Mouse (Mus musculus) liver, postnatal 0 days (tissue): ENCODE data around the gene 1700056E22Rik. TPM values are rescaled to one million over a fixed set of nuclear protein-coding genes. Genes with fewer than 3 reads are reported as not detected.

Experiments used
- ATAC-seq: fragments of 200-750 bp; cut with Nextera tagmentation; 2 replicates; pipeline ENCODE4 v1.8.0; 2017; ENCODE audit warnings: mild to moderate bottlenecking, moderate library complexity
- DNase-seq: peaks from one replicate; pipeline ENCODE4 v3.0.0-alpha.2; 2016
- H3K27ac ChIP-seq: fragments of 300-500 bp; sonication (generic); 2 replicates; pipeline ENCODE4 v1.5.1; 2014; ENCODE audit warnings: antibody characterized with exemption, moderate library complexity, mild to moderate bottlenecking, low read depth
- H3K27me3 ChIP-seq: fragments of 300-500 bp; sonication (generic); 2 replicates; pipeline ENCODE4 v1.6.1; 2014; ENCODE audit warnings: low read length, control low read depth, mixed read lengths; ENCODE audit not compliant: insufficient read depth
- H3K36me3 ChIP-seq: fragments of 300-500 bp; sonication (generic); replicated peaks from 2 replicates; pipeline ENCODE4 v1.6.1; 2014; ENCODE audit warnings: mild to moderate bottlenecking, control low read depth, low read length, moderate library complexity, mixed read lengths; ENCODE audit not compliant: insufficient read depth
- H3K4me1 ChIP-seq: fragments of 300-500 bp; sonication (generic); 2 replicates; pipeline ENCODE4 v1.6.1; 2014; ENCODE audit warnings: antibody characterized with exemption, mild to moderate bottlenecking, control low read depth; ENCODE audit not compliant: insufficient read depth
- H3K4me2 ChIP-seq: fragments of 300-500 bp; sonication (generic); 2 replicates; pipeline ENCODE4 v1.6.1; 2014; ENCODE audit warnings: low read depth, mild to moderate bottlenecking, low read length, moderate library complexity, mixed read lengths
- H3K4me3 ChIP-seq: fragments of 300-500 bp; sonication (generic); 2 replicates; pipeline ENCODE4 v1.5.1; 2014; ENCODE audit warnings: low read depth, low read length
- H3K9ac ChIP-seq: fragments of 300-500 bp; sonication (generic); replicated peaks from 2 replicates; pipeline ENCODE4 v1.6.1; 2014; ENCODE audit warnings: mild to moderate bottlenecking, moderate library complexity
- H3K9me3 ChIP-seq: fragments of 300-500 bp; sonication (generic); 2 replicates; pipeline ENCODE4 v1.6.1; 2016; ENCODE audit warnings: mild to moderate bottlenecking, control low read depth, low read length, mixed read lengths
- CTCF ChIP-seq: sonication (generic); IDR thresholded peaks from 2 replicates; pipeline ENCODE4 v1.5.1; 2016; ENCODE audit warnings: antibody characterized with exemption, low read depth
- EP300 ChIP-seq: IDR thresholded peaks from 2 replicates; pipeline ENCODE4 v1.6.1; 2016; ENCODE audit warnings: antibody characterized with exemption, low read depth, mild to moderate bottlenecking
- WGBS: fragments of 180-500 bp; shearing (Covaris S2); extraction: QIAGEN DNeasy Blood & Tissue Kit; methylation state at CpG from one replicate; pipeline ENCODE4 v1.1.7; 2014; ENCODE audit not compliant: insufficient replicate concordance; 5-methylcytosine and 5-hydroxymethylcytosine counted together
- polyA plus RNA-seq: library from polyadenylated mRNA; unstranded; fragments of >200 nt; fragmentation: Nextera tagmentation; extraction: Ambion mirVana; gene quantifications from 2 replicates; pipeline ENCODE4 v1.2.1, GENCODE M21; 2015

1700056E22Rik gene
- polyA plus RNA-seq, 1 experiment from 2014 or later, result 2.4 TPM

DNA sequence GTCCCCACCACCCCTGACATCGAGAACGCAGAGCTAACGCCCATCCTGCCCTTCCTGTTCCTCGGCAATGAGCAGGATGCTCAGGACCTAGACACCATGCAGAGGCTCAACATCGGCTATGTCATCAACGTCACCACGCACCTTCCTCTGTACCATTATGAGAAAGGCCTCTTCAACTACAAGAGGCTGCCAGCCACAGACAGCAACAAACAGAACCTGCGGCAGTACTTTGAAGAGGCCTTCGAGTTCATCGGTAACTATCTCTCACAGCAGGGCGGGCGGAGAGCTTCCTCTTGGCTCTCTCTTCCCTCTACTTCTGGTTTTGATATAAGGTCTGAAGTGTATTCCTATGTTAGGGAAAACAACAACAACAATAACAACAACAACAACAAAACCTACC lies 34.9 kb upstream of the 1700056E22Rik start:
- Histone ChIP-seq H3K27ac (0 out of 2 replicates have a peak overlapping the region, but pooled peaks have one; percentile 19), H3K4me3 (no peak overlapping the region), H3K4me2 (no peak overlapping the region), H3K9ac (no peak overlapping the region), H3K36me3 (peaks cover 12% of the 10 kb centered on the region), H3K9me3 (no peaks in the 10 kb centered on the region), H3K27me3 (no peaks in the 10 kb centered on the region), H3K4me1 (peaks cover 7% of the 10 kb centered on the region)
- TF ChIP-seq CTCF (no peak), EP300 (no peak)
- ATAC-seq (no peak), DNase-seq (no peak)
- WGBS, result 78% methylated on average over 12 of the region's 12 CpGs

GRCm38 (mm10) chr1:184067704-184068558 lies 33.8 kb upstream of the 1700056E22Rik start:
- Histone ChIP-seq H3K4me2 (no peak overlapping the region), H3K36me3 (peaks cover 6% of the 10 kb centered on the region), H3K27me3 (no peaks in the 10 kb centered on the region), H3K9me3 (no peaks in the 10 kb centered on the region), H3K27ac (no peak overlapping the region), H3K9ac (no peak overlapping the region), H3K4me1 (peaks cover 7% of the 10 kb centered on the region), H3K4me3 (no peak overlapping the region)
- DNase-seq (no peak), ATAC-seq (peak; percentile 39; the same call in 1 of the 2 replicates)
- TF ChIP-seq EP300 (no peak), CTCF (no peak)
- WGBS, result 82% methylated on average over 18 of the region's 18 CpGs

GRCm38 (mm10) chr1:184066460-184067287 lies 32.6 kb upstream of the 1700056E22Rik start:
- no peak for DNase-seq
- H3K9ac ChIP-seq, result no peak overlapping the region
- WGBS, result 56% methylated on average over 11 of the region's 11 CpGs

GRCm38 (mm10) chr1:184065589-184066361 lies 31.7 kb upstream of the 1700056E22Rik start:
- Histone ChIP-seq H3K4me3 (no peak overlapping the region), H3K4me2 (no peak overlapping the region), H3K27ac (no peak overlapping the region), H3K36me3 (peaks cover 6% of the 10 kb centered on the region), H3K27me3 (no peaks in the 10 kb centered on the region), H3K9ac (no peak overlapping the region), H3K4me1 (peaks cover 15% of the 10 kb centered on the region), H3K9me3 (no peaks in the 10 kb centered on the region)
- ATAC-seq, result peak; percentile 48; the same call in 1 of the 2 replicates
- WGBS, result 80% methylated on average over 13 of the region's 13 CpGs
- no peak for DNase-seq
- no peak for TF ChIP-seq EP300
- TF ChIP-seq CTCF, result no peak

More at GRCm38 (mm10) chr1:184066460-184067287, 32.6 kb upstream of the 1700056E22Rik start:
- Histone ChIP-seq H3K27ac (no peak overlapping the region), H3K4me2 (no peak overlapping the region), H3K4me1 (peaks cover 7% of the 10 kb centered on the region), H3K4me3 (no peak overlapping the region), H3K9me3 (no peaks in the 10 kb centered on the region), H3K27me3 (no peaks in the 10 kb centered on the region), H3K36me3 (peaks cover 6% of the 10 kb centered on the region)
- TF ChIP-seq CTCF (no peak), EP300 (no peak)
- no peak for ATAC-seq

GRCm38 (mm10) chr1:184064306-184064705 lies 30.2 kb upstream of the 1700056E22Rik start:
- peaks cover 17% of the 10 kb centered on the region for H3K4me1 ChIP-seq
- H3K27me3 ChIP-seq, result no peaks in the 10 kb centered on the region
- no peaks in the 10 kb centered on the region; the same call in 1 of the 2 replicates for H3K36me3 ChIP-seq
- no peak overlapping the region for H3K4me2 ChIP-seq
- no peaks in the 10 kb centered on the region for H3K9me3 ChIP-seq
- WGBS, result 59% methylated on average over 7 of the region's 7 CpGs
- H3K27ac ChIP-seq, result no peak overlapping the region
- DNase-seq (no peak), ATAC-seq (no peak)
- H3K9ac ChIP-seq, result no peak overlapping the region
- no peak overlapping the region for H3K4me3 ChIP-seq
- TF ChIP-seq CTCF (no peak), EP300 (no peak)

- TF ChIP-seq CTCF (no peak), EP300 (no peak)
- 61% methylated on average over 1 of the region's 1 CpGs for WGBS
- Histone ChIP-seq H3K4me1 (peaks cover 21% of the 10 kb centered on the region), H3K9me3 (no peaks in the 10 kb centered on the region), H3K4me2 (no peak overlapping the region), H3K36me3 (no peaks in the 10 kb centered on the region), H3K9ac (no peak overlapping the region), H3K4me3 (no peak overlapping the region), H3K27ac (peak overlapping the region; percentile 84), H3K27me3 (no peaks in the 10 kb centered on the region)
- peak; percentile 48 for ATAC-seq
- no peak for DNase-seq
Observed at GRCm38 (mm10) chr1:184061901-184062300, 27.8 kb upstream of the 1700056E22Rik start.
